Mouse (Mus musculus): ENCODE results near the gene Syt10. TPM values are rescaled to one million over a fixed set of nuclear protein-coding genes. Genes with fewer than 3 reads are reported as not detected.

The Syt10 gene
- polyA plus RNA-seq, 1 experiment from 2014 or later: 0.11 TPM

Small RNA genes within 50 kb of the gene (microRNA-seq; reads per million reads assigned to microRNA genes)
- gene Gm24643: not detected

Other genes starting within 250 kb of the Syt10 start
- 17.2 and 20.3 TPM in 2 replicates for gene Rabl2, start 249.9 kb downstream of the Syt10 start, polyA plus RNA-seq (2014; fragmentation: Nextera tagmentation; extraction: Ambion mirVana)